In genomic region chr19:56320186-56320860, GRCm38 (mm10) we compare ENCODE assay signal across 9 mouse cellular contexts. TPM values are rescaled to one million over a fixed set of nuclear protein-coding genes. Genes with fewer than 3 reads are reported as not detected.
DNase-seq lines count a peak whose midpoint lies in the region; ATAC-seq lines count a peak whose summit lies in the region.
"Had no signal": no experiment of that assay in that cellular context is flagged by ENCODE, and none has a peak within 500 bp of the region (broad histone marks: within the 10 kb centered on the region; RNA-seq: fewer than 3 reads in every experiment).

No protein-coding gene starts in this region.

- H3K27me3 ChIP-seq in heart, embryonic 11.5 days (ENCODE audit: control insufficient read depth, insufficient read depth, low read length), result no peaks in the 10 kb centered on the region; the same call in 1 of the 2 replicates
- H3K27me3 ChIP-seq in limb, embryonic 10.5 days (ENCODE audit: low read depth, poor library complexity, severe bottlenecking), result peaks cover 14% of the 10 kb centered on the region
- peaks cover 20% of the 10 kb centered on the region; the same call in 1 of the 2 replicates for H3K27me3 ChIP-seq in midbrain, embryonic 12.5 days

- H3K9me3 ChIP-seq in heart, embryonic 11.5 days (replicated peaks; ENCODE audit: control insufficient read depth, low read length), result no peaks in the 10 kb centered on the region
- no peaks in the 10 kb centered on the region for H3K9me3 ChIP-seq in limb, embryonic 10.5 days (replicated peaks)
- no peaks in the 10 kb centered on the region for H3K9me3 ChIP-seq in midbrain, embryonic 12.5 days

- no peaks in the 10 kb centered on the region for H3K36me3 ChIP-seq in heart, embryonic 11.5 days (ENCODE audit: control insufficient read depth, insufficient read depth, low read length)
- no peaks in the 10 kb centered on the region for H3K36me3 ChIP-seq in limb, embryonic 10.5 days
- no peaks in the 10 kb centered on the region for H3K36me3 ChIP-seq in midbrain, embryonic 12.5 days

- peak overlapping the region; percentile 35 for H3K4me2 ChIP-seq in heart, embryonic 11.5 days
- H3K4me2 ChIP-seq in midbrain, embryonic 12.5 days (replicated peaks), result peak overlapping the region; percentile 14

- WGBS in heart, embryonic 11.5 days (ENCODE audit: insufficient replicate concordance), result 34% methylated on average over 26 of the region's 26 CpGs
- 21% methylated on average over 26 of the region's 26 CpGs for WGBS in limb, embryonic 10.5 days
- WGBS in midbrain, embryonic 12.5 days, result 26% methylated on average over 26 of the region's 26 CpGs

- 0 out of 2 replicates have a peak overlapping the region, but pooled peaks have one; percentile 28 for H3K9ac ChIP-seq in heart, embryonic 11.5 days (ENCODE audit: low read depth, low read length)
- H3K9ac ChIP-seq in midbrain, embryonic 12.5 days (replicated peaks), result no peak overlapping the region; the same call in 1 of the 2 replicates

- ATAC-seq in heart, embryonic 11.5 days (replicated peaks; ENCODE audit: insufficient number of reproducible peaks, low FRiP score, low TSS enrichment), result no peak
- peak; percentile 68 to 77 for ATAC-seq in hematopoietic stem cell, adult 5-6 weeks (replicated peaks in 1 of 2; ENCODE audit: insufficient read depth in 1 of 2, low FRiP score in 2 of 2, low TSS enrichment in 1 of 2, low read depth in 1 of 2, poor library complexity in 2 of 2, severe bottlenecking in 2 of 2)
- no peak for ATAC-seq in midbrain, embryonic 12.5 days (ENCODE audit: low FRiP score, low read depth)

- no peak for DNase-seq in heart, postnatal 4 days
- peak; percentile 76 for DNase-seq in limb, embryonic 10.5 days (ENCODE audit: low spot score)
- DNase-seq in thymus, postnatal 36 days, result peak; percentile 76 to 82
- DNase-seq in gastrocnemius, adult 8-10 months (ENCODE audit: low spot score in 2 of 2), result no peak
- no peak for DNase-seq in yolk sac, embryonic 10.5 days (ENCODE audit: low spot score)

- H3K27ac ChIP-seq in heart, embryonic 11.5 days (ENCODE audit: low read depth, low read length), result no peak overlapping the region
- peak overlapping the region; percentile 79 for H3K27ac ChIP-seq in limb, embryonic 10.5 days
- H3K27ac ChIP-seq in midbrain, embryonic 12.5 days (replicated peaks), result no peak overlapping the region

- H3K4me1 ChIP-seq in heart, embryonic 11.5 days (ENCODE audit: control insufficient read depth, insufficient read depth, low read length), result no peaks in the 10 kb centered on the region; the same call in 1 of the 2 replicates
- peaks cover 28% of the 10 kb centered on the region for H3K4me1 ChIP-seq in limb, embryonic 10.5 days
- H3K4me1 ChIP-seq in midbrain, embryonic 12.5 days, result peaks cover 16% of the 10 kb centered on the region

- H3K4me3 ChIP-seq in heart, embryonic 11.5 days (ENCODE audit: low read depth, low read length), result no peak overlapping the region
- H3K4me3 ChIP-seq in limb, embryonic 10.5 days, result peak overlapping the region; percentile 36
- no peak overlapping the region for H3K4me3 ChIP-seq in midbrain, embryonic 12.5 days

RNA-seq across cellular contexts. Expression of gene Habp2, which starts 33.4 kb away (rescaled TPM):
- 0.84 and 1.9 TPM in 2 replicates for polyA plus RNA-seq in heart, embryonic 11.5 days (2014; fragmentation: Nextera tagmentation; extraction: Ambion mirVana)
- total RNA-seq in heart, postnatal 4 days (2021), result not detected
- total RNA-seq in hematopoietic stem cell, adult 5-6 weeks (2017), result not detected in 2 replicates
- polyA plus RNA-seq in limb, embryonic 10.5 days (2016; fragmentation: Nextera tagmentation; extraction: Ambion mirVana), result 0.46 TPM in 1 of 2 replicates, not detected in the other
- polyA plus RNA-seq in midbrain, embryonic 12.5 days (2016; fragmentation: Nextera tagmentation; extraction: Ambion mirVana), result 0.13 TPM in 1 of 2 replicates, not detected in the other
- total RNA-seq in gastrocnemius, adult 8-10 months (2022), result under 1 TPM in 1 of 4 experiments, not detected in 3; 0.16 TPM
- total RNA-seq: left cerebral cortex, postnatal 10 days had no signal

Comparison
In these comparisons a context has a peak if more than half of its experiments do, and no peak if none do; other contexts are left out.
1. ATAC-seq: peak in hematopoietic stem cell, adult 5-6 weeks (2 of 2); none in heart, embryonic 11.5 days (single experiment) and midbrain, embryonic 12.5 days (single experiment).
2. DNase-seq: peak in limb, embryonic 10.5 days (single experiment) and thymus, postnatal 36 days (2 of 2); none in heart, postnatal 4 days (single experiment), gastrocnemius, adult 8-10 months (0 of 2) and yolk sac, embryonic 10.5 days (single experiment).